14 mouse cellular contexts compared by ENCODE assay signal in genomic region chr2:45052587-45052986, GRCm38 (mm10).
A peak's percentile ranks its signal among the peaks of the same experiment; 100 is the strongest.
DNase-seq lines count a peak whose midpoint lies in the region; ATAC-seq and TF ChIP-seq lines count a peak whose summit lies in the region.
"Had no signal": no experiment of that assay in that cellular context is flagged by ENCODE, and none has a peak within 500 bp of the region (broad histone marks: within the 10 kb centered on the region; RNA-seq: fewer than 3 reads in every experiment).

No protein-coding gene starts in this region.

- H3K9me3 ChIP-seq in forebrain, embryonic 12.5 days, result no peaks in the 10 kb centered on the region
- no peaks in the 10 kb centered on the region for H3K9me3 ChIP-seq in forebrain, embryonic 14.5 days (replicated peaks; ENCODE audit: control insufficient read depth, low read length)
- no peaks in the 10 kb centered on the region for H3K9me3 ChIP-seq in heart, embryonic 16.5 days (replicated peaks; ENCODE audit: control insufficient read depth, low read length)
- no peaks in the 10 kb centered on the region for H3K9me3 ChIP-seq in liver, embryonic 12.5 days (replicated peaks)
- no peaks in the 10 kb centered on the region for H3K9me3 ChIP-seq in liver, postnatal 0 days (ENCODE audit: low read length)
- H3K9me3 ChIP-seq in embryonic facial prominence, embryonic 13.5 days, result no peaks in the 10 kb centered on the region
- H3K9me3 ChIP-seq: midbrain, embryonic 13.5 days; neural tube, embryonic 13.5 days had no signal

- no peak overlapping the region for H3K4me2 ChIP-seq in forebrain, embryonic 12.5 days
- no peak overlapping the region for H3K4me2 ChIP-seq in forebrain, embryonic 14.5 days (ENCODE audit: low read length)
- H3K4me2 ChIP-seq in heart, embryonic 16.5 days (ENCODE audit: low read depth, low read length), result no peak overlapping the region
- H3K4me2 ChIP-seq in liver, embryonic 12.5 days, result no peak overlapping the region
- H3K4me2 ChIP-seq in liver, postnatal 0 days (ENCODE audit: low read depth, low read length), result no peak overlapping the region
- no peak overlapping the region for H3K4me2 ChIP-seq in embryonic facial prominence, embryonic 13.5 days
- H3K4me2 ChIP-seq: midbrain, embryonic 13.5 days; neural tube, embryonic 13.5 days had no signal

- no peaks in the 10 kb centered on the region for H3K36me3 ChIP-seq in forebrain, embryonic 12.5 days (replicated peaks)
- H3K36me3 ChIP-seq in forebrain, embryonic 14.5 days (ENCODE audit: control insufficient read depth, insufficient read depth, low read length), result 0 out of 2 replicates have a peak, but pooled peaks cover 3% of the 10 kb centered on the region
- H3K36me3 ChIP-seq in heart, embryonic 16.5 days (ENCODE audit: control insufficient read depth, insufficient read depth), result no peaks in the 10 kb centered on the region
- H3K36me3 ChIP-seq in liver, embryonic 12.5 days, result peaks cover 12% of the 10 kb centered on the region
- no peaks in the 10 kb centered on the region; the same call in 1 of the 2 replicates for H3K36me3 ChIP-seq in liver, postnatal 0 days (replicated peaks; ENCODE audit: insufficient read depth, low read length)
- H3K36me3 ChIP-seq in embryonic facial prominence, embryonic 13.5 days, result no peaks in the 10 kb centered on the region
- H3K36me3 ChIP-seq: midbrain, embryonic 13.5 days; neural tube, embryonic 13.5 days had no signal

- TF ChIP-seq CTCF in liver, postnatal 0 days (IDR thresholded peaks at IDR 0.05; ENCODE audit: low read depth), result no peak

- DNase-seq in forebrain, embryonic 14.5 days (ENCODE audit: low spot score), result no peak
- DNase-seq in heart, adult 8-10 months (ENCODE audit: low spot score), result no peak
- DNase-seq in liver, postnatal 0 days, result no peak
- no peak for DNase-seq in thymus, postnatal 36 days
- DNase-seq: adrenal gland, adult 8-10 months; cerebellum, postnatal 36 days; kidney, adult 8-10 months; layer of hippocampus, adult 9-11 months had no signal

- no peak for ATAC-seq in forebrain, embryonic 12.5 days (ENCODE audit: low FRiP score)
- ATAC-seq in forebrain, embryonic 14.5 days, result no peak
- no peak for ATAC-seq in heart, embryonic 16.5 days (replicated peaks; ENCODE audit: extremely low read depth, insufficient read depth, low FRiP score)
- no peak for ATAC-seq in liver, embryonic 12.5 days
- ATAC-seq in liver, postnatal 0 days, result no peak
- ATAC-seq in embryonic facial prominence, embryonic 13.5 days (ENCODE audit: insufficient number of reproducible peaks, insufficient read depth, low FRiP score, low TSS enrichment, low read depth), result no peak
- ATAC-seq: midbrain, embryonic 13.5 days had no signal

- H3K9ac ChIP-seq in forebrain, embryonic 12.5 days, result no peak overlapping the region
- H3K9ac ChIP-seq in forebrain, embryonic 14.5 days (ENCODE audit: low read length), result no peak overlapping the region
- no peak overlapping the region for H3K9ac ChIP-seq in heart, embryonic 16.5 days (ENCODE audit: low read length)
- H3K9ac ChIP-seq in liver, embryonic 12.5 days, result no peak overlapping the region
- no peak overlapping the region for H3K9ac ChIP-seq in liver, postnatal 0 days (replicated peaks)
- H3K9ac ChIP-seq in embryonic facial prominence, embryonic 13.5 days, result no peak overlapping the region
- H3K9ac ChIP-seq: midbrain, embryonic 13.5 days; neural tube, embryonic 13.5 days had no signal

- H3K27me3 ChIP-seq in forebrain, embryonic 12.5 days, result no peaks in the 10 kb centered on the region
- H3K27me3 ChIP-seq in forebrain, embryonic 14.5 days (replicated peaks; ENCODE audit: control insufficient read depth, insufficient read depth, low read length), result no peaks in the 10 kb centered on the region
- no peaks in the 10 kb centered on the region for H3K27me3 ChIP-seq in heart, embryonic 16.5 days (ENCODE audit: control insufficient read depth, insufficient read depth, low read length)
- no peaks in the 10 kb centered on the region for H3K27me3 ChIP-seq in liver, embryonic 12.5 days (replicated peaks)
- no peaks in the 10 kb centered on the region for H3K27me3 ChIP-seq in liver, postnatal 0 days (ENCODE audit: insufficient read depth, low read length)
- no peaks in the 10 kb centered on the region for H3K27me3 ChIP-seq in embryonic facial prominence, embryonic 13.5 days
- H3K27me3 ChIP-seq: midbrain, embryonic 13.5 days; neural tube, embryonic 13.5 days had no signal

- H3K4me1 ChIP-seq in forebrain, embryonic 12.5 days, result peaks cover 41% of the 10 kb centered on the region
- peaks cover 19% of the 10 kb centered on the region for H3K4me1 ChIP-seq in forebrain, embryonic 14.5 days (ENCODE audit: control insufficient read depth, insufficient read depth, low read length)
- peaks cover 30% of the 10 kb centered on the region for H3K4me1 ChIP-seq in heart, embryonic 16.5 days (ENCODE audit: control insufficient read depth, insufficient read depth, low read length)
- peaks cover 86% of the 10 kb centered on the region for H3K4me1 ChIP-seq in liver, embryonic 12.5 days
- H3K4me1 ChIP-seq in liver, postnatal 0 days (ENCODE audit: insufficient read depth), result peaks cover 40% of the 10 kb centered on the region
- H3K4me1 ChIP-seq in embryonic facial prominence, embryonic 13.5 days, result peaks cover 34% of the 10 kb centered on the region

- peak overlapping the region; percentile 54; the same call in 1 of the 2 replicates for H3K27ac ChIP-seq in forebrain, embryonic 12.5 days
- H3K27ac ChIP-seq in forebrain, embryonic 14.5 days (ENCODE audit: low read depth, low read length), result no peak overlapping the region
- H3K27ac ChIP-seq in heart, embryonic 16.5 days (ENCODE audit: low read length), result 0 out of 2 replicates have a peak overlapping the region, but pooled peaks have one; percentile 11
- H3K27ac ChIP-seq in liver, embryonic 12.5 days, result peak overlapping the region; percentile 10; the same call in 1 of the 2 replicates
- no peak overlapping the region; the same call in 1 of the 2 replicates for H3K27ac ChIP-seq in liver, postnatal 0 days (ENCODE audit: low read depth)
- H3K27ac ChIP-seq in embryonic facial prominence, embryonic 13.5 days, result 0 out of 2 replicates have a peak overlapping the region, but pooled peaks have one; percentile 5
- H3K27ac ChIP-seq: midbrain, embryonic 13.5 days; neural tube, embryonic 13.5 days had no signal

- WGBS in forebrain, embryonic 12.5 days, result 74% methylated on average over 4 of the region's 4 CpGs
- 79% methylated on average over 4 of the region's 4 CpGs for WGBS in forebrain, embryonic 14.5 days
- WGBS in heart, embryonic 16.5 days, result 60% methylated on average over 4 of the region's 4 CpGs
- WGBS in liver, embryonic 12.5 days (ENCODE audit: insufficient replicate concordance), result 54% methylated on average over 4 of the region's 4 CpGs
- 58% methylated on average over 4 of the region's 4 CpGs for WGBS in liver, postnatal 0 days (ENCODE audit: insufficient replicate concordance)
- WGBS in embryonic facial prominence, embryonic 13.5 days, result 66% methylated on average over 4 of the region's 4 CpGs

- no peak for TF ChIP-seq EP300 in liver, postnatal 0 days (IDR thresholded peaks at IDR 0.05; ENCODE audit: low read depth)

- no peak overlapping the region for H3K4me3 ChIP-seq in forebrain, embryonic 12.5 days (replicated peaks)
- no peak overlapping the region for H3K4me3 ChIP-seq in forebrain, embryonic 14.5 days (ENCODE audit: low read depth, low read length)
- H3K4me3 ChIP-seq in heart, embryonic 16.5 days (ENCODE audit: low read length), result no peak overlapping the region
- H3K4me3 ChIP-seq in liver, embryonic 12.5 days, result no peak overlapping the region
- H3K4me3 ChIP-seq in liver, postnatal 0 days (ENCODE audit: low read depth, low read length), result no peak overlapping the region
- no peak overlapping the region for H3K4me3 ChIP-seq in embryonic facial prominence, embryonic 13.5 days
- H3K4me3 ChIP-seq: midbrain, embryonic 13.5 days; neural tube, embryonic 13.5 days had no signal

Comparison
In these comparisons a context has a peak if more than half of its experiments do, and no peak if none do; other contexts are left out.
1. H3K27ac ChIP-seq: peak in forebrain, embryonic 12.5 days (single experiment), heart, embryonic 16.5 days (single experiment), liver, embryonic 12.5 days (single experiment) and embryonic facial prominence, embryonic 13.5 days (single experiment); none in forebrain, embryonic 14.5 days (single experiment) and liver, postnatal 0 days (single experiment).